Mouse (Mus musculus): ENCODE measurements around the gene Nrip1. TPM values are rescaled to one million over a fixed set of nuclear protein-coding genes. Genes with fewer than 3 reads are reported as not detected.

Gene Nrip1
- polyA plus RNA-seq, 1 experiment from 2014 or later: 32.5 TPM

DNA sequence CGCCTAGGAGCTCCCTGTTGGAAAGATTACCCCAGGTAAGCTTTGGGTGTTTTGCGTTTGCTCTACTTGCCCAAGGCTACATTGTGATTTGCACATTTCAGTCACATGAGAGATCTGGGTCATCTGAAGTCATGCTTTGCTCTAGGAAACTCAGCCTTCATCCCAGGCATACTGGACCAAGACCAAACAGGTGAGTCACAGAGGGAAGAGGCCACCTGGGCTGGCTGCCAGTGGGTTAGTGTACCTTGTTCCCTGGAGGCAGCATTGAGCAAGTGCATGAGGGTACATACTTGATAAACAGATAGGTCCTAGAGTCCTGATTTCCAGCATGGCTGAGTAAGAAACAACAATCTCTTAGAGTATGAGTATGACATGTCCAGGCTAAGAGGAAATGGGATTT is 130.8 kb downstream of the Nrip1 start:
- no peaks in the 10 kb centered on the region for H3K27me3 ChIP-seq
- no peak overlapping the region for H3K27ac ChIP-seq (replicated peaks)
- no peaks in the 10 kb centered on the region for H3K9me3 ChIP-seq
- H3K9ac ChIP-seq: no peak overlapping the region
- H3K4me2 ChIP-seq: no peak overlapping the region
- 100% methylated on average over 2 of the region's 2 CpGs for WGBS
- ATAC-seq (ENCODE audit: low FRiP score, low read depth): no peak
- H3K4me1 ChIP-seq (replicated peaks): no peaks in the 10 kb centered on the region
- no peak overlapping the region for H3K4me3 ChIP-seq
- no peaks in the 10 kb centered on the region for H3K36me3 ChIP-seq

DNA sequence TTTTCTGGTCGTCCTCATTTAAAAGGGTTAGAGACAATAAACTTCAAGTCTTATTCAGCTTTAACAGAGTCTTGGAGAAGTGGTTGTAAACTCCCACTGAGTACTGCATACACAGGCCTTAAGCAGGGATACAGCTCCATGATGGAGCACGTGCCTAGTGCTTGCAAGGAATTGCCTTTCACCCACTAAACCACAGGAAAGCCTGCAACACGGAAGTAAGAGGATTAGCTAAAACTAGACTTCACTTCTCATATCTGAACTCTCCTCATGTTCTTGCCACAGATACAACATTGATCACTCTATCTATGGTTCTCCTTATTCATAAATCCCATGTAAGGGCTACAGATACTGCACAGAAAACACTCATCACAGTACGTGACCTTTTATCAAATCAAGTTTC is 132.4 kb downstream of the Nrip1 start:
- H3K27ac ChIP-seq (replicated peaks): no peak overlapping the region
- no peaks in the 10 kb centered on the region for H3K4me1 ChIP-seq (replicated peaks)
- no peak overlapping the region for H3K4me2 ChIP-seq
- H3K9me3 ChIP-seq: no peaks in the 10 kb centered on the region
- H3K4me3 ChIP-seq: no peak overlapping the region
- ATAC-seq (ENCODE audit: low FRiP score, low read depth): no peak
- no peaks in the 10 kb centered on the region for H3K36me3 ChIP-seq
- no peaks in the 10 kb centered on the region for H3K27me3 ChIP-seq
- no peak overlapping the region for H3K9ac ChIP-seq
- WGBS: 71% methylated on average over 4 of the region's 4 CpGs

DNA sequence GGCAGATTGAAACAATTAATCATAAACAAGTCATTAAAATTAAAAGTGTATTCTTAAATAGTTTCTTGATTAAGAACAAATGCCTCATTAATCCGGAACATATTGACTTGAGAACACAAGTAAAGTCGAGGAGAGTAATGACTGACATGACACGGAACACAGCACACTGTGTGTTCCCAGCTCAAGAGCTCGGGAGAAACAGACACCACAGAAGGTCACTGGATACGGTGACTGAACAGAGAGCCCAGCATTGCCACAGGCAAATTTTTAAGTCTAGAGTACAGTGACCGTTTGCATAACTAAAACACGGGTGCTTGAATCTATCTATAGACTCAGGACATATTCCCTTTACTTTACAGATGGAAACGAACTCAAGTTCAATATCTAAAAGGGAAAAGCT is 134.3 kb downstream of the Nrip1 start:
- H3K4me3 ChIP-seq: no peak overlapping the region
- no peaks in the 10 kb centered on the region for H3K4me1 ChIP-seq (replicated peaks)
- no peak overlapping the region for H3K4me2 ChIP-seq
- 77% methylated on average over 8 of the region's 8 CpGs for WGBS
- no peaks in the 10 kb centered on the region for H3K9me3 ChIP-seq
- no peaks in the 10 kb centered on the region for H3K36me3 ChIP-seq
- H3K27me3 ChIP-seq: no peaks in the 10 kb centered on the region
- H3K27ac ChIP-seq (replicated peaks): no peak overlapping the region
- ATAC-seq (ENCODE audit: low FRiP score, low read depth): no peak
- no peak overlapping the region for H3K9ac ChIP-seq

DNA sequence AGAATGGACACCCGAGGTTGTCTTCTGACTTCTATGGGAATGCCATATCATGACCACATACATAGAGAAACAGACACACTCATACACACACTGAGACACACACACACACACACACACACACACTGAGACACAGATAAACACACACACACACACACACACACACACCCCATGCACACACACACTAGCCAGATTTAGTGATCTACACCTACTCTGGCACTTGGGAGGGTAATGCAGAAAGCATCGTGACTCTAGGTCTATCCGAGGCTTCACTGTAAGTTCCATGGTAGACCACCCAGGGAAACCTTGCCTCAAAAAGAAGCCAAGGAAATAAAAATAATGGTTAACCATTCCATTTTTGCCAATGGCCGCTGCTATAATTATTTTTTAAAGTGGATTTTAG is 134.8 kb downstream of the Nrip1 start:
- Histone ChIP-seq H3K27ac (replicated peaks) (no peak overlapping the region), H3K27me3 (no peaks in the 10 kb centered on the region), H3K4me2 (no peak overlapping the region), H3K9ac (no peak overlapping the region), H3K4me1 (replicated peaks) (no peaks in the 10 kb centered on the region), H3K36me3 (no peaks in the 10 kb centered on the region), H3K9me3 (no peaks in the 10 kb centered on the region), H3K4me3 (no peak overlapping the region)
- no peak for ATAC-seq (ENCODE audit: low FRiP score, low read depth)
- 90% methylated on average over 4 of the region's 4 CpGs for WGBS
